15 mouse cellular contexts compared by ENCODE assay signal in the genomic region with DNA sequence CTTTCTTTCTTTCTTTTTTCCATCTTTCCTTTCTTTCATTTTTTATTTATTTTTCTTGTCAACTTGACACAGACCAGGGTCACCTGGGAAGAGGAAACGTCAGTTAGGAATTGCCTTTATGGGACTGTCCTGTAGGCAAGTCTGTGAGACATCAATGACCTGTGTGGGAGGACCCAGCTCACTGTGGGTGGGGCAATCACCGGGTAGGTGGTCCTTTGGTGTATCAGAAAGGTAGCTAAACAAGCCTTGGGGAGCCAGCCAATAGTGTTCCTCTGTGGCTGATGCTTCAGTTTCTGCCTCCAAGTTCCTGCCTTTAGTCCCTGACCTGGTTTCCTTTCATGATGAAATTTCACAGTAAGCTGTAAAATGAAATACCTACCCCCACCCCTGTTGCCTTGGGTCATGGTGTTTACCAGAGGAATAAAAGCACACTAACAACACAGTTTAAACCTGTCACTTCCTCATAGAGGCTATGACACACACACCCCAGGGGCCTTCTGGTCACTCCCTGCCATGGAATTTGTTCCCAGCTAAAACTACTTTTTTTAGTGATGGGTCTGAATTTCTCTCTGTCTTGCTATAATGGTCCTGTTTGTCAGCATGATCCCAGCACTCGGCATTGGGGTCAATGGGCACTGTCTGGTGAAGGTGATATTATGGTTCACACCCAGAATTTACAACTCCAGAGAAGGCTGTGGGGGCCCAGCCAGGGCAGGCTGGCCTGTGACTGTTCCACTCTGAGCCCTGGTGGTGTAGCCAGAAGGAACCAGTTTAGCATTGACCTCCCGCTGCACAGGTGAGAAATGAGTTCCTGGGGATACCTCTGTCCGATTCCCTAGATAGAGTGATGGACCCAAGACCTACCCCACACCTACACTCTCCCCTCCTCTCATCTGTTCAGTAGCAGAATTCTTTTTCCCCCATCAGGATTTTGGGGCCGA. TPM values are rescaled to one million over a fixed set of nuclear protein-coding genes. Genes with fewer than 3 reads are reported as not detected.
DNase-seq lines count a peak whose midpoint lies in the region; ATAC-seq lines count a peak whose summit lies in the region.
"Had no signal": no experiment of that assay in that cellular context is flagged by ENCODE, and none has a peak within 500 bp of the region (broad histone marks: within the 10 kb centered on the region; RNA-seq: fewer than 3 reads in every experiment).

No protein-coding gene starts in this region.

- H3K4me2 ChIP-seq in kidney, embryonic 14.5 days (replicated peaks; ENCODE audit: low read depth, low read length) = no peak overlapping the region
- H3K4me2 ChIP-seq in hindbrain, embryonic 16.5 days (ENCODE audit: low read length) = no peak overlapping the region; the same call in 1 of the 2 replicates
- peak overlapping the region; percentile 38 for H3K4me2 ChIP-seq in neural tube, embryonic 12.5 days (replicated peaks)

- peaks cover 3% of the 10 kb centered on the region; the same call in 1 of the 2 replicates for H3K4me1 ChIP-seq in kidney, embryonic 14.5 days (ENCODE audit: control insufficient read depth, insufficient read depth, low read length)
- H3K4me1 ChIP-seq in hindbrain, embryonic 16.5 days (ENCODE audit: control insufficient read depth, insufficient read depth, low read depth, low read length) = peaks cover 9% of the 10 kb centered on the region
- H3K4me1 ChIP-seq in neural tube, embryonic 12.5 days = peaks cover 14% of the 10 kb centered on the region

- peak; percentile 41 for ATAC-seq in kidney, embryonic 14.5 days (ENCODE audit: low FRiP score, low TSS enrichment)
- peak; percentile 16; the same call in 1 of the 2 replicates for ATAC-seq in hindbrain, embryonic 16.5 days
- peak; percentile 48 for ATAC-seq in neural tube, embryonic 12.5 days (ENCODE audit: low FRiP score, low read depth)
- ATAC-seq in CD4-positive, CD25-positive, alpha-beta regulatory T cell, adult 4 months = no peak
- ATAC-seq in activated CD4-positive, CD25-positive, alpha-beta regulatory T cell, adult 4 months = no peak
- ATAC-seq: Patski had no signal

- no peak overlapping the region for H3K4me3 ChIP-seq in kidney, embryonic 14.5 days (ENCODE audit: low read length)
- H3K4me3 ChIP-seq in hindbrain, embryonic 16.5 days (ENCODE audit: low read length) = no peak overlapping the region
- no peak overlapping the region for H3K4me3 ChIP-seq in neural tube, embryonic 12.5 days

- no peak overlapping the region for H3K9ac ChIP-seq in kidney, embryonic 14.5 days (ENCODE audit: low read depth, low read length)
- no peak overlapping the region for H3K9ac ChIP-seq in hindbrain, embryonic 16.5 days (ENCODE audit: low read depth, low read length)
- H3K9ac ChIP-seq in neural tube, embryonic 12.5 days = no peak overlapping the region

- no peaks in the 10 kb centered on the region for H3K36me3 ChIP-seq in kidney, embryonic 14.5 days (ENCODE audit: control insufficient read depth, insufficient read depth, low read length)
- no peaks in the 10 kb centered on the region for H3K36me3 ChIP-seq in hindbrain, embryonic 16.5 days (ENCODE audit: control insufficient read depth, insufficient read depth, low read length)
- no peaks in the 10 kb centered on the region for H3K36me3 ChIP-seq in neural tube, embryonic 12.5 days

- WGBS in kidney, embryonic 14.5 days = 49% methylated on average over 6 of the region's 6 CpGs
- 59% methylated on average over 6 of the region's 6 CpGs for WGBS in hindbrain, embryonic 16.5 days
- WGBS in neural tube, embryonic 12.5 days = 54% methylated on average over 6 of the region's 6 CpGs

- no peaks in the 10 kb centered on the region for H3K9me3 ChIP-seq in kidney, embryonic 14.5 days (ENCODE audit: control insufficient read depth, low read length)
- no peaks in the 10 kb centered on the region for H3K9me3 ChIP-seq in hindbrain, embryonic 16.5 days (ENCODE audit: control insufficient read depth, low read length)
- H3K9me3 ChIP-seq in neural tube, embryonic 12.5 days = no peaks in the 10 kb centered on the region

- H3K27ac ChIP-seq in kidney, embryonic 14.5 days (ENCODE audit: low read depth, low read length) = no peak overlapping the region
- no peak overlapping the region for H3K27ac ChIP-seq in hindbrain, embryonic 16.5 days (ENCODE audit: low read depth, low read length)
- H3K27ac ChIP-seq in neural tube, embryonic 12.5 days = no peak overlapping the region

- no peak for DNase-seq in kidney, adult 11 months
- DNase-seq in ZHBTc4 (ENCODE audit: low read depth, low spot score) = peak; percentile 51
- DNase-seq in adrenal gland, adult 8-10 months = no peak
- DNase-seq: cerebellum, adult 11 months; kidney, adult 9 months; spleen, adult 18-20 months; thymus, postnatal 36 days had no signal

- H3K27me3 ChIP-seq in kidney, embryonic 14.5 days (ENCODE audit: control insufficient read depth, insufficient read depth, low read length) = no peaks in the 10 kb centered on the region
- H3K27me3 ChIP-seq in hindbrain, embryonic 16.5 days (replicated peaks; ENCODE audit: control insufficient read depth, insufficient read depth, low read length) = no peaks in the 10 kb centered on the region
- no peaks in the 10 kb centered on the region for H3K27me3 ChIP-seq in neural tube, embryonic 12.5 days (replicated peaks)
- H3K27me3 ChIP-seq: Patski had no signal

RNA-seq across cellular contexts. Expression of gene Cdh5, which starts 40.1 kb away (rescaled TPM):
- 31.8 and 36.8 TPM in 2 replicates for polyA plus RNA-seq in kidney, embryonic 14.5 days (2014; fragmentation: Nextera tagmentation; extraction: Ambion mirVana)
- polyA plus RNA-seq in hindbrain, embryonic 16.5 days (2015; fragmentation: Nextera tagmentation; extraction: Ambion mirVana) = 11.2 and 15.0 TPM in 2 replicates
- 14.5 and 17.1 TPM in 2 replicates for polyA plus RNA-seq in neural tube, embryonic 12.5 days (2016; fragmentation: Nextera tagmentation; extraction: Ambion mirVana)
- polyA plus RNA-seq in CD4-positive, CD25-positive, alpha-beta regulatory T cell, adult 4 months (2017; shearing (Covaris generic)) = not detected
- under 1 TPM in 1 of 2 experiments, not detected in 1; 0.11 TPM for polyA plus RNA-seq in activated CD4-positive, CD25-positive, alpha-beta regulatory T cell, adult 4 months (2017; shearing (Covaris generic))
- total RNA-seq in adrenal gland, adult 8-10 months (2022) = 10 to 100 TPM; 35.5 to 62.6 (median 44.2) TPM
- total RNA-seq: common myeloid progenitor, adult 5-6 weeks; monocyte, adult 5-6 weeks had no signal
- polyA plus RNA-seq: Patski had no signal

Comparison
In these comparisons a context has a peak if more than half of its experiments do, and no peak if none do; other contexts are left out.
1. ATAC-seq: peak in kidney, embryonic 14.5 days (single experiment), hindbrain, embryonic 16.5 days (single experiment) and neural tube, embryonic 12.5 days (single experiment); none in CD4-positive, CD25-positive, alpha-beta regulatory T cell, adult 4 months (single experiment) and activated CD4-positive, CD25-positive, alpha-beta regulatory T cell, adult 4 months (single experiment).
2. RNA of gene Cdh5, which starts 40.1 kb away (polyA plus RNA-seq): 31.8 to 36.8 TPM in kidney, embryonic 14.5 days, 14.5 to 17.1 TPM in neural tube, embryonic 12.5 days and 11.2 to 15.0 TPM in hindbrain, embryonic 16.5 days; 0.11 TPM in activated CD4-positive, CD25-positive, alpha-beta regulatory T cell, adult 4 months and not detected in CD4-positive, CD25-positive, alpha-beta regulatory T cell, adult 4 months; every median in the first group is over 10 times any median in the second.